Comparison of ENCODE assay signal across 21 mouse cellular contexts in the genomic region with DNA sequence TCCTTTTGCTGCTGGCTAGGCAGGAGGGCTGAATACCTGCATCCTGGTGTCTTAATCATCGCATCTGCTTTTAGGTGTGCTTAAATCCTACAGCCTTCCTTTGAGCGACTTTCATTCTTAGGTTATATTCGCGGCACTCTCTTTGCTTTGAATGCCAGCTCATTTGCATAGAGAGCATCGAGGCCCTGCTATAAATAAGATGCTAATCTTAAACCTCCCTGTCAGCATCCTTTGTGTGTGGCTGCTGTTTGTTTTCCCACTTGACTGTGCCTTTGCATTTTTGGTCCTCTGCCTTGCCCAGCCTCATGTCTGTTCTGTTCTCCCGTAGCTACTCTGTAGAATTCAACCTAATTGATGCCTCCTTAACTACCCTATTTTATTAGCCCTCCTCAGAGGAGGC. TPM values are rescaled to one million over a fixed set of nuclear protein-coding genes. Genes with fewer than 3 reads are reported as not detected.
DNase-seq lines count a peak whose midpoint lies in the region; ATAC-seq and TF ChIP-seq lines count a peak whose summit lies in the region.
"Had no signal": no experiment of that assay in that cellular context is flagged by ENCODE, and none has a peak within 500 bp of the region (broad histone marks: within the 10 kb centered on the region; RNA-seq: fewer than 3 reads in every experiment).

No protein-coding gene starts in this region.

- no peak overlapping the region for H3K9ac ChIP-seq in heart, adult 2 months (ENCODE audit: low read depth, low read length)
- H3K9ac ChIP-seq in midbrain, embryonic 13.5 days (replicated peaks): 0 out of 2 replicates have a peak overlapping the region, but pooled peaks have one; percentile 23
- no peak overlapping the region for H3K9ac ChIP-seq in midbrain, postnatal 0 days (replicated peaks; ENCODE audit: low read length, poor library complexity, severe bottlenecking)
- no peak overlapping the region for H3K9ac ChIP-seq in midbrain, embryonic 14.5 days (replicated peaks; ENCODE audit: low read length)
- H3K9ac ChIP-seq: lung, embryonic 14.5 days had no signal

- 35% methylated on average over 6 of the region's 6 CpGs for WGBS in heart, adult 2 months
- WGBS in midbrain, embryonic 13.5 days: 5% methylated on average over 6 of the region's 6 CpGs
- WGBS in midbrain, postnatal 0 days: 15% methylated on average over 6 of the region's 6 CpGs
- WGBS in midbrain, embryonic 14.5 days: 5% methylated on average over 6 of the region's 6 CpGs

- H3K4me1 ChIP-seq in heart, adult 2 months (ENCODE audit: control insufficient read depth, insufficient read depth, low read length): no peaks in the 10 kb centered on the region
- H3K4me1 ChIP-seq in midbrain, embryonic 13.5 days (replicated peaks): peaks cover 17% of the 10 kb centered on the region
- no peaks in the 10 kb centered on the region for H3K4me1 ChIP-seq in midbrain, postnatal 0 days (ENCODE audit: insufficient read depth, low read length)
- H3K4me1 ChIP-seq in midbrain, embryonic 14.5 days (ENCODE audit: control insufficient read depth, insufficient read depth, low read length): no peaks in the 10 kb centered on the region

- no peaks in the 10 kb centered on the region for H3K9me3 ChIP-seq in midbrain, embryonic 13.5 days
- no peaks in the 10 kb centered on the region for H3K9me3 ChIP-seq in midbrain, postnatal 0 days (ENCODE audit: low read length)
- no peaks in the 10 kb centered on the region for H3K9me3 ChIP-seq in midbrain, embryonic 14.5 days (ENCODE audit: control insufficient read depth, low read length)

- no peak for TF ChIP-seq POLR2A in heart, adult 2 months (IDR thresholded peaks at IDR 0.05; ENCODE audit: insufficient read depth, low read depth, low read length)

- DNase-seq in heart, adult 11 months: peak; percentile 41
- DNase-seq in heart, adult 2 months: no peak
- DNase-seq in midbrain, postnatal 0 days (ENCODE audit: low spot score): no peak
- DNase-seq in midbrain, embryonic 14.5 days: peak; percentile 61
- peak; percentile 42 for DNase-seq in splenic B cell, adult 2 months (ENCODE audit: low read depth, low spot score)
- no peak for DNase-seq in adrenal gland, postnatal 4 days (ENCODE audit: low spot score in 2 of 2)
- DNase-seq in retina, postnatal 1 day: no peak
- DNase-seq: adrenal gland, postnatal 14 days; cerebellum, postnatal 10 days; gastrocnemius, postnatal 14 days; layer of hippocampus, postnatal 36 days; left cerebral cortex, postnatal 4 days; lung, embryonic 14.5 days; lung, postnatal 4 days; right cerebral cortex, postnatal 14 days; thymus, postnatal 14 days had no signal

- TF ChIP-seq CTCF in heart, adult 2 months (IDR thresholded peaks at IDR 0.05): no peak
- no peak for TF ChIP-seq CTCF in midbrain, postnatal 0 days (IDR thresholded peaks at IDR 0.05)

- H3K4me2 ChIP-seq in midbrain, embryonic 13.5 days (replicated peaks): no peak overlapping the region
- no peak overlapping the region for H3K4me2 ChIP-seq in midbrain, postnatal 0 days (ENCODE audit: low read depth, low read length, poor library complexity, severe bottlenecking)
- no peak overlapping the region for H3K4me2 ChIP-seq in midbrain, embryonic 14.5 days (ENCODE audit: low read length)
- H3K4me2 ChIP-seq: liver, embryonic 11.5 days; lung, embryonic 14.5 days had no signal

- no peaks in the 10 kb centered on the region; the same call in 1 of the 2 replicates for H3K79me2 ChIP-seq in heart, adult 2 months (replicated peaks; ENCODE audit: control insufficient read depth, insufficient read depth, low read length)

- TF ChIP-seq EP300 in heart, adult 2 months (IDR thresholded peaks at IDR 0.05; ENCODE audit: insufficient read depth, low read depth, low read length): no peak

- peak; percentile 48; the same call in 1 of the 2 replicates for ATAC-seq in midbrain, embryonic 13.5 days
- no peak for ATAC-seq in midbrain, postnatal 0 days (ENCODE audit: low FRiP score)
- ATAC-seq in midbrain, embryonic 14.5 days (ENCODE audit: low FRiP score, low TSS enrichment): no peak
- ATAC-seq: activated CD4-positive, CD25-positive, alpha-beta regulatory T cell, adult 4 months; inflammation-experienced regulatory T-cells, adult 6 months; Patski had no signal

- no peaks in the 10 kb centered on the region for H3K36me3 ChIP-seq in heart, adult 2 months (ENCODE audit: control insufficient read depth, insufficient read depth, low read length)
- no peaks in the 10 kb centered on the region for H3K36me3 ChIP-seq in midbrain, embryonic 13.5 days
- no peaks in the 10 kb centered on the region for H3K36me3 ChIP-seq in midbrain, postnatal 0 days (ENCODE audit: insufficient read depth, low read length)
- H3K36me3 ChIP-seq in midbrain, embryonic 14.5 days (ENCODE audit: control insufficient read depth, insufficient read depth, low read length): no peaks in the 10 kb centered on the region
- peaks cover 2% of the 10 kb centered on the region; the same call in 1 of the 2 replicates for H3K36me3 ChIP-seq in splenic B cell, adult 2 months (ENCODE audit: control insufficient read depth, insufficient read depth, low read length, poor library complexity, severe bottlenecking)

- intact Hi-C loops in heart, adult 2 months (cut with DNase I): no loop called here

- no peak overlapping the region for H3K27ac ChIP-seq in heart, adult 2 months
- no peak overlapping the region for H3K27ac ChIP-seq in midbrain, embryonic 13.5 days
- H3K27ac ChIP-seq in midbrain, postnatal 0 days (ENCODE audit: low read depth, low read length): no peak overlapping the region
- no peak overlapping the region for H3K27ac ChIP-seq in midbrain, embryonic 14.5 days (replicated peaks; ENCODE audit: low read depth, low read length)

- H3K27me3 ChIP-seq in heart, adult 2 months (ENCODE audit: control insufficient read depth, insufficient read depth, low read length): no peaks in the 10 kb centered on the region
- H3K27me3 ChIP-seq in midbrain, embryonic 13.5 days: no peaks in the 10 kb centered on the region
- H3K27me3 ChIP-seq in midbrain, postnatal 0 days (ENCODE audit: insufficient read depth, low read length): no peaks in the 10 kb centered on the region
- no peaks in the 10 kb centered on the region for H3K27me3 ChIP-seq in midbrain, embryonic 14.5 days (ENCODE audit: control insufficient read depth, insufficient read depth, low read length)
- no peaks in the 10 kb centered on the region for H3K27me3 ChIP-seq in splenic B cell, adult 2 months (ENCODE audit: control insufficient read depth, insufficient read depth, low read length, poor library complexity, severe bottlenecking)
- H3K27me3 ChIP-seq: Patski had no signal

- H3K4me3 ChIP-seq in heart, adult 2 months: no peak overlapping the region
- H3K4me3 ChIP-seq in midbrain, embryonic 13.5 days (replicated peaks): no peak overlapping the region
- no peak overlapping the region for H3K4me3 ChIP-seq in midbrain, postnatal 0 days (ENCODE audit: low read depth, low read length)
- no peak overlapping the region for H3K4me3 ChIP-seq in midbrain, embryonic 14.5 days (replicated peaks; ENCODE audit: low read depth, low read length)

RNA-seq across cellular contexts. Expression of gene Snx9, which starts 21.2 kb away (rescaled TPM):
- total RNA-seq in heart, adult 2 months (2021): 10 to 100 TPM; 30.2 to 31.9 TPM
- 16.7 and 27.0 TPM in 2 replicates for polyA plus RNA-seq in heart, adult 2 months (2012; rRNA removed)
- 6.6 and 7.4 TPM in 2 replicates for polyA plus RNA-seq in midbrain, embryonic 13.5 days (2015; fragmentation: Nextera tagmentation; extraction: Ambion mirVana)
- total RNA-seq in midbrain, postnatal 0 days (2014; rRNA removed): 10.4 and 11.3 TPM in 2 replicates
- 4.8 and 5.3 TPM in 2 replicates for polyA plus RNA-seq in midbrain, postnatal 0 days (2015; fragmentation: Nextera tagmentation; extraction: Ambion mirVana)
- 4.5 and 8.3 TPM in 2 replicates for polyA plus RNA-seq in midbrain, embryonic 14.5 days (2014; fragmentation: Nextera tagmentation; extraction: Ambion mirVana)
- 10 to 100 TPM; 52.0 to 57.6 TPM for total RNA-seq in adrenal gland, postnatal 4 days (2021)

Comparison
In these comparisons a context has a peak if more than half of its experiments do, and no peak if none do; other contexts are left out.
1. DNase-seq: peak in heart, adult 11 months (single experiment), midbrain, embryonic 14.5 days (single experiment) and splenic B cell, adult 2 months (single experiment); none in heart, adult 2 months (0 of 2), midbrain, postnatal 0 days (single experiment), adrenal gland, postnatal 4 days (0 of 2) and retina, postnatal 1 day (single experiment).